Mouse (Mus musculus): Measurements from ENCODE around the gene Gpr158. TPM values are rescaled to one million over a fixed set of nuclear protein-coding genes. Genes with fewer than 3 reads are reported as not detected.

Gene Gpr158
- not detected for total RNA-seq (2023)

DNA sequence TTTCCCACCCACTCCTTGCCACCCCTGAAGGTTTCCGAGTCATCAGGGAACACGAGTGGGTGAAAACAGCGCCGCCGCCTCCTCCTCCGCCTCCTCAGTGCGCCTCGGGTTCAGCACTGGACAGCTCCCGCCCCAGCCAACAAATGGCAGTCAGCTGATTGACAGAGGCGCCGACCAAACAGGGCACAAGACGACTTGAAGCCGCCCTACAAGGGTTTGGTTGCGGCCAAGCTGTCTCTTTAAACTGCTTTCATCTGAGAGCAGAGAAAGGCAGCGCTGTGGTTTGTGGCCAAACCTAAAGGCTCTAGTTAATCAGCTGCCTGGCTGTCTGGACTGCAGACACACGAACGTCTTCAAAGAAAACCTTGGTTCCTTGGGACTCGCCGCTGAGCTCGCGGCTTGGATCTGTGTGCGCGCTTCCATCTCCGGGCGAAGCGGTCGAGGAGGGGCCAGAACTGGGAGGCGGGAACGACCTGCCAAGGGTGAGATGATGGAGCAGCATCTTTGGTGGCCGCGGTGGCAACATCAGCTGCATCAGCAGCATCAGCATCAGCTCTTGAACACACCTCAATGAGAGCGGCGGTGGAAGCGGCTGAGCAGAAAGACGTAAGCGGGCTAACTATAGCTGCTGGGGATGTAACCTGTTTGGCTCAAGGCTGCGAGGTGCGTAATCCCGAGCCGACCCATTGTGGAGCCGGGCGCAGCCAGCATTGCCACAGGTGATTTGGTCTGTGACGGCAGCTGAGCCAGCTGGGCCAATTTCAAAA lies at the start of gene Gpr158:
Gene Gpr158 (plus strand): TSS at position 198 of the 767 bp plus-strand sequence.

Other genes with a start within 250 kb of the Gpr158 start
- gene Enkur, start 162.2 kb upstream of the Gpr158 start, total RNA-seq (2023): 1 to 10 TPM in 1 of 2 experiments, under 1 TPM in 1; 0.73 to 2.0 TPM
- gene Thnsl1, start 161.8 kb upstream of the Gpr158 start, total RNA-seq (2023): 1 to 10 TPM; 1.9 to 3.0 TPM